8 mouse cellular contexts compared by ENCODE assay signal in the genomic region with DNA sequence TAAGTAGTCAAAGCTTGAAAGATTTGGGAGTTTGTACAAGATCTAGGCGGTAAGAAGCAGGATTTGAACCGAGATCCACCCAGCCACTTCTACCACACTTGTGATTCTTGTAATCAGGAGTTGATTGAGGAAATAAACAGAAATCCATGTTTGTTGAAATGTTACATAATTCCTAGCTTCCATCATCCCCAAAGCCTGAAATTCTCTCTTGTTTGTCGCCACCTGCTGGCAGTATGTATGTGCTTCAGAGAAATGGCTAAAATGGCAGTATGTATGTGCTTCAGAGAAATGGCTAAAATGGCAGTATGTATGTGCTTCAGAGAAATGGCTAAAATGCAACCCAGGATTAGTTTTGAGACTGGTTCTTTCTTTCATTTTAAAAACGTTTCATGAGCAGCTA.
DNase-seq lines count a peak whose midpoint lies in the region; ATAC-seq and TF ChIP-seq lines count a peak whose summit lies in the region.
"Had no signal": no experiment of that assay in that cellular context is flagged by ENCODE, and none has a peak within 500 bp of the region (broad histone marks: within the 10 kb centered on the region; RNA-seq: fewer than 3 reads in every experiment).

No protein-coding gene starts in this region.

- no peak overlapping the region for H3K27ac ChIP-seq in kidney, adult 2 months (ENCODE audit: insufficient read depth, low read depth, low read length)
- no peak overlapping the region for H3K27ac ChIP-seq in kidney, embryonic 15.5 days

- DNase-seq in kidney, adult 2 months, result peak; percentile 72
- DNase-seq in B cell, adult 2 months, result peak; percentile 52 to 54
- peak; percentile 52 for DNase-seq in ES-CJ7 (ENCODE audit: low read depth, low spot score)
- DNase-seq in cerebellum, postnatal 14 days, result peak; percentile 57 to 70
- DNase-seq in kidney, adult 9 months, result peak; percentile 80

- no peak overlapping the region for H3K4me2 ChIP-seq in kidney, embryonic 15.5 days

- no peaks in the 10 kb centered on the region for H3K27me3 ChIP-seq in kidney, adult 2 months (replicated peaks; ENCODE audit: control insufficient read depth, insufficient read depth, low read length)
- H3K27me3 ChIP-seq in kidney, embryonic 15.5 days, result no peaks in the 10 kb centered on the region

- no peak for TF ChIP-seq POLR2A in kidney, adult 2 months (IDR thresholded peaks at IDR 0.05; ENCODE audit: low read depth, low read length)

- H3K9me3 ChIP-seq in kidney, embryonic 15.5 days (replicated peaks), result no peaks in the 10 kb centered on the region

- H3K9ac ChIP-seq in kidney, embryonic 15.5 days, result no peak overlapping the region

- H3K4me1 ChIP-seq in kidney, adult 2 months (ENCODE audit: control insufficient read depth, insufficient read depth, low read length), result no peaks in the 10 kb centered on the region; the same call in 1 of the 2 replicates
- no peaks in the 10 kb centered on the region for H3K4me1 ChIP-seq in kidney, embryonic 15.5 days

- peak; percentile 24 for TF ChIP-seq CTCF in kidney, adult 2 months (conservative IDR thresholded peaks at IDR 0.05; ENCODE audit: insufficient read depth, insufficient read length, low read depth, low read length)

- ATAC-seq in kidney, embryonic 15.5 days (replicated peaks; ENCODE audit: low FRiP score), result no peak
- ATAC-seq in megakaryocyte-erythroid progenitor cell, adult 5-6 weeks (replicated peaks; ENCODE audit: low FRiP score, low TSS enrichment, poor library complexity, severe bottlenecking), result peak; percentile 73

- H3K36me3 ChIP-seq in kidney, adult 2 months (ENCODE audit: control insufficient read depth, insufficient read depth, low read length), result no peaks in the 10 kb centered on the region
- no peaks in the 10 kb centered on the region for H3K36me3 ChIP-seq in kidney, embryonic 15.5 days

- H3K4me3 ChIP-seq in kidney, adult 2 months (ENCODE audit: insufficient read depth, low read depth, low read length), result no peak overlapping the region
- no peak overlapping the region for H3K4me3 ChIP-seq in kidney, embryonic 15.5 days (replicated peaks)
- H3K4me3 ChIP-seq: megakaryocyte, embryonic 14.5 days had no signal

- 39% methylated on average over 4 of the region's 4 CpGs for WGBS in kidney, adult 2 months
- whole genome bisulfite sequencing in kidney, embryonic 15.5 days, result 42% methylated on average over 4 of the region's 4 CpGs
